Mouse (Mus musculus) urinary bladder, postnatal 4 days (tissue): ENCODE measurements around the gene Trrap.
"Not testable (repeated sequence)": the region's sequence is repeated elsewhere in the genome, so short reads cannot be mapped to it uniquely, and the experiment has no call there.

Experiments used
- DNase-seq, 2 experiments: peaks; one replicate each; pipeline ENCODE4 v3.0.0; 2021 to 2022; ENCODE audit warnings: low spot score in 2 of 2

The Trrap gene

DNA sequence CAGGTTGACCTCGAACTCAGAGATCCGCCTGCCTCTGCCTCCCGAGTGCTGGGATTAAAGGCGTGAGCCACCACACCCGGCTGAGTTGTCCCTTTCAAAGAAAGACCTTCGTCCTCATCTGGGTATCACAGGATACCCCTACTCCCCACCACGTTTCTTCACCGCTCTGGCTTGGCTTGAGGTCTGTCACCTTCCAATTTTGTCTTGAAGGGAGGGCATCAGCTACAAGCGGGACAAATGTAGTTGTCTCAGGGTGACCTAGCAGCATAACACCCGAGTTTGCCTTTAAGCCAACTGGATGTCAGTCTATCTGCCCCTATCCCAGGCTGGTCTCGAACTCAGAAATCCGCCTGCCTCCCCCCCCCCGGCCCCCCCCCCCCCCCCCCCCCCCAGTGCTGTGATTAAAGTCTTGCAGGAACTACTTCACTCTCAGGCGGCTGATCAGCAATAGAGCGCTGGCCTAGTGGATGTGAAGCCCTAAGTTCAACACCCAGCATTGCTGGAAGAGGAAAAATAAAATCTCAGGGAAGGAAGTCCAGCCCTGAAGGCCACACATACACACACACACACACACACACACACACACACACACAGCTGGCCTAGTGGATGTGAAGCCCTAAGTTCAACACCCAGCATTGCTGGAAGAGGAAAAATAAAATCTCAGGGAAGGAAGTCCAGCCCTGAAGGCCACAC is at the start of gene Trrap:
Gene Trrap (plus strand): TSS at position 627 of the 693 bp plus-strand sequence.
- DNase-seq, result not testable (repeated sequence)

- DNase-seq, result no peak
These were observed 47.8 kb upstream of the Trrap start for GRCm38 (mm10) chr5:144719781-144720180.

DNA sequence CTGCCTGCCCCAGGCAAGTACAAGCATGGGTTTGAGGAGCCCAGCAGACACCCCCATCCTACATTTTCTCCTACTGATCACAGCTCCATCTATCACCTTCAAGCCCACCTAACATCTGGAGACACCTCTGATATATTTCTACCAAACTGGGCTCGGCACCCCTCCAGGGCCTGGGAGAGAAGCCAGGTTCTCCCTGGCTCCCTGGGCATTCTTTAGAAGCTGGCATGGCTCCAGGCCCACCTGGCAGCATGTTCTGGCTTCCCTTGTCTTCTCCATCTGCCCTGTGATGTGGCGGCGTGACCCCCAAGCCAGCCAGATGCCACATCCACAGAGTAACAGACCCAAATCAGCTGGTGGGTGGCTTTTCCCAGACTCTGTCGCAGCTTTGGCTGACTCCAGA is 47.3 kb upstream of the Trrap start:
- no peak for DNase-seq

- no peak for DNase-seq
These were observed 42.6 kb upstream of the Trrap start for GRCm38 (mm10) chr5:144724926-144725325.

DNA sequence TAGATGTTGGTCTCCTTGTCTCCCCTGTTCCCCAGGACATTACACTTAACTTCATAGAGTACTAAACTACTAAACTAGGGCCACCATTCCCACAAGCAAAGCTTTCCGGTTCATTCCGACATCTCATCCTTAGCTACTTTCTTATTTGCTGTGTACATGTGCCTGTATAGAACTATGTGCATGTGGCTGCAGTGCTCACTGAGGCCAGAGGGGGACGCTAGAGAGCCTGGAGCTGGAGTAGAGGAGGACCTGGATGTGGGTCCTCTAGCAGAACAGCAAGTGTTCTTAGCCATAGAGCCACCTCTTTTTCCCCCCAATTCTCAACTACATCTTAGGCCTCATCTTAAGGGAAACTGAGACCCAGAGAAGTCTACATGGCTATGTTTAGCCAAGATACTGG is 42.0 kb upstream of the Trrap start:
- no peak for DNase-seq

- DNase-seq, result peak; percentile 52 to 85
These were observed 40.4 kb upstream of the Trrap start for GRCm38 (mm10) chr5:144727119-144727518.

- no peak for DNase-seq
These were observed 39.3 kb upstream of the Trrap start for GRCm38 (mm10) chr5:144728237-144728636.

- no peak for DNase-seq
These were observed 38.3 kb upstream of the Trrap start for GRCm38 (mm10) chr5:144729216-144729615.

DNA sequence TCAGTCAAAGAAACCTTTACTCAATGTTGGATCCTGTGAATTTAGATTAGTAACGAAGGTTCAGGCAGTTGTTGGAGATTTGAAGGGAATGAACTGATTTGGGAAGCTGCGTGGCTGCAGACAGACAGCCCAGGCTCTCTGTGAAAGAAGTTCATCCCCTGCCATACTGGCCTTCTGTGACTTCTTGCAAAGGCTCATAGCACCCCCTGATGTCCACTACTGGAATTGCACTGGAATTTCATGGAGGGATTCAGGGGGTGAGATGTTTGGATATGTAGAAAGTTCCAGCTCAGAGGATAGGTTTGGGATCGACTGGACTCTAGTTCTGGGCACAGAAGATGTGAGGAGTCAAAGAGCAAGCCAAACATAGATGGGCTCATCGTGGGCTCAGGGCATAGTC is 33.6 kb upstream of the Trrap start:
- no peak for DNase-seq

GRCm38 (mm10) chr5:144734949-144735348 is 32.6 kb upstream of the Trrap start:
- peak; percentile 37 to 75 for DNase-seq

DNA sequence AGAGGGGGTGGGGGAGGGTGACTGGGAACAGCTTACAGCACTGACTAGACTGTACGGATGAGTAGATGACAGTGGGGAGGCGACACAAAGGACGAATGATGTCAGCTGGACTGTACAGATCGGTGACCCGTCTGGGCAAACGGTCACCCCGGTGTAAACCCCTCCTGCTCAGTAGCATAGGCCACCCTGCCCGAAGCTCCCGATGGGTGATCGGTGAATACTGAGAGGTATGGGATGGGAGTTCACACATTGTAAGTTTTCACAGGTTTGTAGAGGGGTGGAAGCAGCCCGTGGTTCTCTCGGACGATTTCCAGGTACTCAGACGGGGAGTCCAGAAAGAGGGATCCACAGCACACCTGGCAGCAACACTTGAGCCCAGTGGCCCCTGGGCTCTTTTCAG is 30.4 kb upstream of the Trrap start:
- no peak for DNase-seq

DNA sequence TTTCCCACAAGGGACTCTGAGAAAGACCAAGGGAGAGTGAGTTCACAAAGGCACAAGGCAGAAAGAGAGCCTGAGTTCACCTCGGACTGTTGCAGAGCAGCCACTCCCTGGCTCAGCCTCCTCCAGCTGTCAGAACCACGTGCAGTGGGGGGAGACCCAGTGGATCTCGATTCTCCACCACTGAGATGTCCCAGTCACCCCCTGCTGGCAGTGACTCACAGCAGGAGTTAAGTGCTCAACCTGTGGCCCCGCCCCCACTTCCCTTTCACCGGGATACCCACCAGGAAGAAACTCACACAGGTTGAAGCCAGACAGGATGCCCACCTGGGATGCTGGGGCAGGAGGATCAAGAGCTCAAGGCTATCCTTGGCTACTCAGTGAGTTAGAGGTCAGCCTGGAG is 15.1 kb upstream of the Trrap start:
- DNase-seq, result peak in 1 of 2 experiments; percentile 58

GRCm38 (mm10) chr5:144753041-144753440 is 14.5 kb upstream of the Trrap start:
- peak in 1 of 2 experiments; percentile 56 for DNase-seq

DNA sequence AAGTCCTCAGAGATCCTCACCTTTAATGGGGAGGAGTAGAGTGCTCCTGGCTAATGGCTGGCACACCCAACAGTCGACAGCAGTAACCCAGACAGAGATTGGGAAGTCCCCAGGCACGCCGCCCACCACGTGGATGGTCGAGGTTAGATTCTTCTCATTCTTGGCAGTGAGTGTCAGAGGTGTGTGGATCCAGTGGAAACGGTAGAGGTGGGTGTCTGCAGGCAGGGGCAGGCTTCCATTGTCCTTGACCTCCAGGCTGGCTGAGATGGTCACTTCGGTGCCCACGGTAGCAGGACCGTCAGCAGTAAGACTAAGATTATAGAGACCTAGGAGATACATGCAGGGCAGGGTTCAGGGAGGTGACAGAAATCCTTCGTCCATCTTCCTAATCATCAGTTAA is 12.3 kb upstream of the Trrap start:
- DNase-seq, result peak in 1 of 2 experiments; percentile 56

DNA sequence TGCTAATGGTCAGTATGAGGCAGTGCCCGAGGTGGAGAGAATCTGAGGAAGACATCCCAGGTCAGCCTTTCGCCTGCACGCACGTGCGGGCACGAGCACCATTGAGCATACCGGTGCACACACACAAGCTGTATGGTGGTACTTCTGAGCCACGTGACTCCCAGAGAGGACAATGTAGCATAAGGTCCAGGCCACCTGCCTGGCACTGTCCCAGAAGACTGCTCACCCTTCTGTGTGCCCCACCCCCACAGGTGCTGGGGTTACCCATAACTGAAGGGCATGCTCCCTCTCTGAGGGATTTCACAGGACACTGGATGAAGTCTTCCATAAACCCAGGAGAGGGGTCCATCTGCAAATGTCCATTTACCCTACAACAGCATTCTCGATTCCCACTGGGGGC is 10.1 kb upstream of the Trrap start:
- DNase-seq, result no peak

DNA sequence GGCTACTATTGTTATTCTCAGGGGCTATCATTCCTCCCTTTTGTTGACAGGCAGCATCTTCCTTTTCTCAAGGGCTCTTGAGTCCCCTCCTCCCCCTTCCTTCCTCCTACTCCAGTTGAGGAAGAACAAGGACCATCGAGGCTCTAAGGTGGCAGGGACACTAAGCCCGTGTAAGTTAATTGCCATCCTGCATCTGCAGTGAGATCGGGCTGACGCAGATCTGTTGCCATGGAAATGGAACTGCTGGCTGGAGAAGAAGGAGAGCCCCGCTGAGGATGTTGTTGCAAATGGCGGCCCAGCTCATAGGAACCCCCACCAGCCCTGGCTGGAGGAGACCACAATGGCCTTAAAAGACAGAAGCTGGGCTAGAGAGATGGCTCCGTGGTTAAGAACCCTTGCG is 9.1 kb upstream of the Trrap start:
- DNase-seq, result peak in 1 of 2 experiments; percentile 53

GRCm38 (mm10) chr5:144761161-144761868 is 6.2 kb upstream of the Trrap start, which contains the start of gene Tmem130:
Tmem130 (minus strand) TSS chr5:144761818.
- peak in 1 of 2 experiments; percentile 58 for DNase-seq

GRCm38 (mm10) chr5:144766026-144766425 is 1.5 kb upstream of the Trrap start:
- DNase-seq, result no peak

DNA sequence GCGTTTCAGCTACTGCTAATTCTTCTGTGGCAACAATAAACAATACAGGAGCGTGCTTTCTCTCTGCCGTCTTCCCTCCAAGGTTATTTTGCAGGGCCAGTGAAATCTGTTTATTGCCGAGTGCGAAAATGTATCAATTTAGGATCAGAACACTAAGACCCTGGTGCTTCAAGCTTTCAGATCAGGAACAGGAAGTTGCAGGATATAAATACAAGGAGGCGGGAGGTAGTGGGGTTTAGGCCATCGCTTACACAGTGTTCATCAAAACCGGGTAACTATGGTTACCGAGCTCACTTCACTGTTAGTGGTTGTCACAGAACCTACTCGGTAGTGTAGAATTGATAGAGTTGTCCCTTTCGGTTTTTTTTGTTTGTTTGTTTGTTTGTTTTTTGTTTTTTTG is 886 bp upstream of the Trrap start:
- no peak for DNase-seq

DNA sequence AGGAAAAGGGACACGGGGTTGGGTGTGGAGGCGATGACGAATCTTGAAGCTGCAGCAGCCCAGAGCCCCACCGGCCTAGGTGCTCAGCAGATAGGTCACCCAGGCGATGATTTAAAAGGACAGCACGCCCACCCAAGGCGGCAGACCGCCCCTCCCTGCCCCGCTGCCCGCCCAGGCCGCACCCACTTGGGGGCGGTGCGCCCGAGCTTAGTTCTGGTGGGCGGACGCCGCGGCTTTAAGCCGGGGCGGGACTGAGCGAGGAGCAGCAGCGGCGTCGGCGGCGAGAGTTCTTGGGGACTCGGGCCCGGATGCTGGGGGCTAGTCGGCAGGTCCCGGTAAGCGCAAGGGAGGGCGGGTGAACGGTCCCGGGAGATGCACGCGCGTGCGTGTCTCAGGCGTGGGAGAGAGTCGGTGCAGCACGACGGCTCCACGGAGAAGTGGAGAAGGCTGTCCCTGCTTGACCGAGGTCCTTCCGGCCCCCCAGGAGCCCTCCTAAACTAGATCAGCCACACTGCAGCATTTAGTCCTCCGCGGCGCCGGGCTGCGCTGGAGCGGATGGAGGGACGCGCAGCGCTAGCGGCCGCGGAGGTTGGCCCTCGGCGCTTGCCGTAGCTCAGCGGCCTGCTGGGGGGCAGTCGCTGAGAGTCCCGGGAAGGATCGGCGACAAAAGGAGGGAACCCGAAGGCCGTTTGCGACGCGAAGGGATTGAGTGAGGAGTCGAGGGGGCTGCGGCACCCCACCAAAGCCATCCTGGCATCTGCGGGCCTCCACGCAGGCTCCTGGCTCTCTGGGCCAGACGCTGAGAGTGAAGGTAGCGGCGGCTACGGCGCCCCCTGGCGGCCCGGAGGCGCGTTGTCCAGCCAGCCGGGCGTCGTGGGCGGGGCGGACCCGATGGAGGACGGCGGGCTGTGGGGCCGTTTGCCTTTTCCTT is 644 bp downstream of the Trrap start:
- peak; percentile 89 to 90 for DNase-seq

- no peak for DNase-seq
These were observed 1.5 kb downstream of the Trrap start for GRCm38 (mm10) chr5:144769067-144769482.

- DNase-seq, result no peak
These were observed 5.7 kb downstream of the Trrap start for GRCm38 (mm10) chr5:144773231-144773630.
